Mouse (Mus musculus): Measurements from ENCODE around the gene Slc39a3. TPM values are rescaled to one million over a fixed set of nuclear protein-coding genes. Genes with fewer than 3 reads are reported as not detected.
"Not testable (repeated sequence)": the region's sequence is repeated elsewhere in the genome, so short reads cannot be mapped to it uniquely, and the experiment has no call there.

Gene Slc39a3
- polyA plus RNA-seq, 1 experiment = 21.8 TPM

DNA sequence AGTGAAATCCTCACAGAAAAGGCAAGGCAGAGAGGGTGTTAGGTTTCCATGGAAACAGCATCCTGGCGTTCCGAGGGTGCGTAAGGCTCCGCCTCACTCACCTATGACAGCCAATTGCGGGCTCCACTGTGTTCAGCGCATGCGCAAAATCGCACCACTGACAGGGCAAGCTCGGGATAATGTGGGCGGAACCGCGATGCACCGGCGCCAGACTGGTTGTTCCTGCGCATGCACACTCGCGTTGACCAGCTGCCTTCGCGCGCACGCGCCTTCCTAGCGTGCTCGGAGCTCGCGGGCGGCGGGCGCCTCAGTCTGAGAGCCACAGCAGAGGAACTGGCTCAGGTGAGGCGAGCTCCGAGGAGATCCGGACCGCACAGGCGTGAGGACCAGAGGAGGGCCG lies 32.6 kb upstream of the Slc39a3 start, which contains the start of gene Thop1:
Gene Thop1, plus strand, starts transcription at position 200 of the 400 bp plus-strand sequence.
- Histone ChIP-seq H3K27me3 (ENCODE audit: control insufficient read depth, insufficient read depth, insufficient read length) (peaks cover 10% of the 10 kb centered on the region), H3K79me2 (ENCODE audit: control insufficient read depth, insufficient read depth) (peaks cover 14% of the 10 kb centered on the region), H3ac (ENCODE audit: control insufficient read depth, insufficient read length) (peak within 1 kb of the TSS; percentile 9), H3K4me2 (ENCODE audit: low read depth) (peak within 1 kb of the TSS; percentile 96), H3K4me3 (peak within 1 kb of the TSS; percentile 30), H3K36me3 (ENCODE audit: control insufficient read depth, insufficient read depth) (peaks cover 4% of the 10 kb centered on the region)
- TF ChIP-seq TCF12 (IDR thresholded peaks at IDR 0.05; ENCODE audit: insufficient read depth, poor library complexity, severe bottlenecking) (no peak), SRF (IDR thresholded peaks at IDR 0.05; ENCODE audit: control insufficient read depth, insufficient read length, low read depth) (peak; percentile 47), POLR2A (IDR thresholded peaks at IDR 0.05; ENCODE audit: insufficient read length, low read depth) (peak; percentile 93), POLR2AphosphoS2 (IDR thresholded peaks at IDR 0.05; ENCODE audit: insufficient read length, low read depth) (peak; percentile 82), MYOG (IDR thresholded peaks at IDR 0.05; ENCODE audit: control insufficient read depth in 1 of 3, insufficient read depth in 1 of 3, insufficient read length in 2 of 3, low read depth in 2 of 3) (peak in 1 of 3 experiments; percentile 62), CEBPB (IDR thresholded peaks at IDR 0.05; ENCODE audit: insufficient read depth, poor library complexity, severe bottlenecking) (no peak), MYOD1 (IDR thresholded peaks at IDR 0.05; ENCODE audit: control insufficient read depth in 1 of 3, insufficient read length in 2 of 3, low read depth in 2 of 3) (peak in 2 of 3 experiments; percentile 36 to 65), E2F4 (IDR thresholded peaks at IDR 0.05; ENCODE audit: insufficient read depth) (peak; percentile 24)

DNA sequence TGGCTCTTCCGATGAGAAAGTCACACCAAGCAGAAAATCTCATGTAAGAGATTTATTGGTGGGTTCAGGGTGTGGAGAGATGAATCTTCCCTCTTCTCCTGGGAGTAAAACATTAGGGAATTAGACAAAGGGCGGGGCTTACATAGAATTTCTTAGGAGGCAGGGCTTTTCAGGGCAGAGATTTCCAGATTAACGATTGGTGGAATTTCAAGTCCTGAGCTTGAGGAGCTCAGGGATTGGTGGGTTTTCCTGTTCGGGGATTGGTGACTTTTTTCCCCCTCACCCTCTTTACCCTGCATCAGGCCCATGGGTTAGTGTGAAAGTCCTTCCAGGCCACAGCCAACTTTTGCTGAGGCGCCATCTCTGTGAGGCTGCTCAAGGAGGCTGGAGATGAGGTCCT lies 31.5 kb upstream of the Slc39a3 start:
- no peak overlapping the region for H3ac ChIP-seq (ENCODE audit: control insufficient read depth, insufficient read length)
- H3K27me3 ChIP-seq (ENCODE audit: control insufficient read depth, insufficient read depth, insufficient read length) = peaks cover 10% of the 10 kb centered on the region

DNA sequence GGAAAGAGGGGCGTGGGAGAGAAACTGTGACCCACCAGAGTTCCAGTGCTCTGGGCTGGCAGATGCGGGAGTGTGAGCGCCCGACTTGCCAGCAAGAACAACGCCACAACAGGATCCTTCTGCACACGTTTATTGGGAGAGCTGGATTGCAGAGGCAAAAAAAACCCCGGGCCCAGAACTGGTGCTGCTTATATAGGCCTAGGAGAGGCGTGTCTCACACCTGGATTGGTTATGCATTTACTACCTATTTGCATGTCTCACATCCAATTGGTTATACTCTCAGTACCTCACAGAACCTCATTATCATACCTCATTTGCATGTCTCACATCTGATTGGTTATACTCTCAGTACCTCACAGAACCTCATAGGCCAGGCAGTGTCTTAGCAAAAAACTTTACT lies 27.3 kb upstream of the Slc39a3 start:
- not testable (repeated sequence) for H3K4me2 ChIP-seq (ENCODE audit: low read depth); H3K36me3 ChIP-seq (ENCODE audit: control insufficient read depth, insufficient read depth); H3K4me3 ChIP-seq; H3K27me3 ChIP-seq (ENCODE audit: control insufficient read depth, insufficient read depth, insufficient read length); H3ac ChIP-seq (ENCODE audit: control insufficient read depth, insufficient read length); H3K79me2 ChIP-seq (ENCODE audit: control insufficient read depth, insufficient read depth)

More for the DNA sequence above, 31.5 kb upstream of the Slc39a3 start:
- no peak overlapping the region for H3K4me2 ChIP-seq (ENCODE audit: low read depth)
- peaks cover 2% of the 10 kb centered on the region for H3K36me3 ChIP-seq (ENCODE audit: control insufficient read depth, insufficient read depth)
- TF ChIP-seq MYOD1 (IDR thresholded peaks at IDR 0.05; ENCODE audit: control insufficient read depth in 1 of 3, insufficient read length in 2 of 3, low read depth in 2 of 3) = no peak
- no peak for TF ChIP-seq USF1 (IDR thresholded peaks at IDR 0.05; ENCODE audit: low read depth)
- no peak for TF ChIP-seq TCF12 (IDR thresholded peaks at IDR 0.05; ENCODE audit: insufficient read depth, poor library complexity, severe bottlenecking)
- no peak for TF ChIP-seq SRF (IDR thresholded peaks at IDR 0.05; ENCODE audit: control insufficient read depth, insufficient read length, low read depth)
- no peak for TF ChIP-seq E2F4 (IDR thresholded peaks at IDR 0.05; ENCODE audit: insufficient read depth)
- H3K4me3 ChIP-seq = no peak overlapping the region
- H3K79me2 ChIP-seq (ENCODE audit: control insufficient read depth, insufficient read depth) = peaks cover 14% of the 10 kb centered on the region

DNA sequence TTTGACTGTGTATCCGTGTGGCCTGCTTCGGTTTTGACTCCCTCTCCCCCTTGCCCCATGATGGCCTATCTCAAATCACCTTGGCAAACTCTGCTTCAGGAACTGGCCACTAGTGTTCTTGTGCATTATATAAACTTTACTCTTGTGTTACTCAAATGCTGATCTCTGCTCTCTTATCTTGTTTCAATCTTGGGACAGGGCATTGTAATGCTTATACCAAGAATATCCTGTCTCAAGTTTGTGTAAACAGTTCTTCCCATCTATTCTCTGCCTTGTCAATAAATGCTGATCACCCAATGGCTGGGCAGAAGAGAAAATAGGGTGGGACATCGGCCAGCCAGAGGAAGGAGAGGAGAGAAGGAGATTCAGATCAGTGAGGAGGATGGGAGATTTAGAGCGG lies 25.5 kb upstream of the Slc39a3 start:
- TF ChIP-seq MAX (IDR thresholded peaks at IDR 0.05; ENCODE audit: low read depth) = no peak
- TF ChIP-seq POLR2A (IDR thresholded peaks at IDR 0.05; ENCODE audit: insufficient read length, low read depth) = no peak
- TF ChIP-seq TCF3 (IDR thresholded peaks at IDR 0.05; ENCODE audit: insufficient read length, low read depth) = no peak
- TF ChIP-seq USF1 (IDR thresholded peaks at IDR 0.05; ENCODE audit: low read depth) = no peak
- TF ChIP-seq SRF (IDR thresholded peaks at IDR 0.05; ENCODE audit: control insufficient read depth, insufficient read length, low read depth) = no peak
- no peak overlapping the region for H3K4me2 ChIP-seq (ENCODE audit: low read depth)
- peaks cover 23% of the 10 kb centered on the region for H3K79me2 ChIP-seq (ENCODE audit: control insufficient read depth, insufficient read depth)
- H3K4me3 ChIP-seq = no peak overlapping the region
- H3K36me3 ChIP-seq (ENCODE audit: control insufficient read depth, insufficient read depth) = no peaks in the 10 kb centered on the region
- H3ac ChIP-seq (ENCODE audit: control insufficient read depth, insufficient read length) = no peak overlapping the region
- peaks cover 9% of the 10 kb centered on the region for H3K27me3 ChIP-seq (ENCODE audit: control insufficient read depth, insufficient read depth, insufficient read length)

DNA sequence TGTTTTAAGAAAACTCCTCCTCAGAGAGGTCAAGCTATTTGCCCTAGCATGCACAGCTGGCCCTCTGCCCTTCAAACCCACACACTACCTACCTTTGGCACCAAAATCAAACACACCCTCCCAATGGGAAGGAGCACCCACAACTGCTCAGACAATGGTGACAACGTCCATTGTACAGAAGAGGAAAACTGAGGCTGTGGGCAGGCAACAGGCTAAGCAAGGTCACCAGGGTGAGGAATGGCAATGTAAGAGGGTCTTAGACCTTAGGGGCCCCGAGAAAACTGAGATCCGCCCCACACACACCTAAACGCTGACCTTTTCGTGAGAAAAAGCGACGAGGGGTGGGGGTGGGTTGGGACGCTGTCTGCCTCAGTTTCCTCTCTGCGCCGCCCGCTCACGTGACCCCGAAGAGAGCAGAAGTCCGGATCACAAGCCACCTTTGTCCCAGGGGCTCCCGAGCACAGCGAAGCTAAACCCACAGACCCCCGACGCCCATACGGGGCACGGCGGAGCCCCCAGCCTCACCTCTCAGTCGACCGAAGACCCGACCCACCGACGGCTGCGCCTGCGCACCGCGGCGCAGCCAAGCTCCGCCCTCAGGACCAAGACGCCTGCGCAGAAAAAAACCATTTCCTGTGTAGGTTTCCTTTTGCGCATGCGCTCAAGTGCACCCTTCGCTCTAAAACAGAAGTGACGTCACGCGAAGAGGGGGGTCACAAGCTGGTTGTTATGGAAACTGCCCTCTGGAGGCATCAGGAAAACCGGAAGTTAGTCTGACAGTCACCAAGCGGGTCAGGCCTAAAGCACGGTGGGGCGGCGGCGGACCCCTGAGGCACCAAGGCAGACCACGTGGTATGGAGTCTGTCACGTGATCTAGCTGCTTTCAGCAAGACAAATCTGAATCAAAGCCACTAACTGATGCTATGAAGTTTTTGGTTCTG lies 22.6 kb upstream of the Slc39a3 start, which contains the start of gene Sgta:
Gene Sgta, minus strand, starts transcription at position 579 of the 941 bp plus-strand sequence.
- Histone ChIP-seq H3ac (ENCODE audit: control insufficient read depth, insufficient read length) (peak within 1 kb of the TSS; percentile 62), H3K4me2 (ENCODE audit: low read depth) (peak within 1 kb of the TSS; percentile 96), H3K27me3 (ENCODE audit: control insufficient read depth, insufficient read depth, insufficient read length) (no peaks in the 10 kb centered on the region), H3K36me3 (ENCODE audit: control insufficient read depth, insufficient read depth) (no peaks in the 10 kb centered on the region), H3K4me3 (peak within 1 kb of the TSS; percentile 94), H3K79me2 (ENCODE audit: control insufficient read depth, insufficient read depth) (peaks cover 51% of the 10 kb centered on the region)
- TF ChIP-seq REST (IDR thresholded peaks at IDR 0.05; ENCODE audit: insufficient read depth, insufficient read length) (no peak), POLR2A (IDR thresholded peaks at IDR 0.05; ENCODE audit: insufficient read length, low read depth) (peak; percentile 64), MYOG (IDR thresholded peaks at IDR 0.05; ENCODE audit: control insufficient read depth in 1 of 3, insufficient read depth in 1 of 3, insufficient read length in 2 of 3, low read depth in 2 of 3) (no peak), MAX (IDR thresholded peaks at IDR 0.05; ENCODE audit: low read depth) (no peak), TCF12 (IDR thresholded peaks at IDR 0.05; ENCODE audit: insufficient read depth, poor library complexity, severe bottlenecking) (no peak), POLR2AphosphoS2 (IDR thresholded peaks at IDR 0.05; ENCODE audit: insufficient read length, low read depth) (peak; percentile 65), TCF3 (IDR thresholded peaks at IDR 0.05; ENCODE audit: insufficient read length, low read depth) (no peak), USF1 (IDR thresholded peaks at IDR 0.05; ENCODE audit: low read depth) (peak; percentile 97), CEBPB (IDR thresholded peaks at IDR 0.05; ENCODE audit: insufficient read depth, poor library complexity, severe bottlenecking) (no peak), SRF (IDR thresholded peaks at IDR 0.05; ENCODE audit: control insufficient read depth, insufficient read length, low read depth) (no peak), E2F4 (IDR thresholded peaks at IDR 0.05; ENCODE audit: insufficient read depth) (no peak), MYOD1 (IDR thresholded peaks at IDR 0.05; ENCODE audit: control insufficient read depth in 1 of 3, insufficient read length in 2 of 3, low read depth in 2 of 3) (no peak)

Data from myocyte (in vitro differentiated cells).